Mouse (Mus musculus): ENCODE results near the gene Ybx2.
"Not testable (repeated sequence)": the region's sequence is repeated elsewhere in the genome, so short reads cannot be mapped to it uniquely, and the experiment has no call there.

Ybx2 gene

GRCm38 (mm10) chr11:69934681-69935080 lies 915 bp upstream of the Ybx2 start:
- DNase-seq (ENCODE audit: low spot score), result no peak

DNA sequence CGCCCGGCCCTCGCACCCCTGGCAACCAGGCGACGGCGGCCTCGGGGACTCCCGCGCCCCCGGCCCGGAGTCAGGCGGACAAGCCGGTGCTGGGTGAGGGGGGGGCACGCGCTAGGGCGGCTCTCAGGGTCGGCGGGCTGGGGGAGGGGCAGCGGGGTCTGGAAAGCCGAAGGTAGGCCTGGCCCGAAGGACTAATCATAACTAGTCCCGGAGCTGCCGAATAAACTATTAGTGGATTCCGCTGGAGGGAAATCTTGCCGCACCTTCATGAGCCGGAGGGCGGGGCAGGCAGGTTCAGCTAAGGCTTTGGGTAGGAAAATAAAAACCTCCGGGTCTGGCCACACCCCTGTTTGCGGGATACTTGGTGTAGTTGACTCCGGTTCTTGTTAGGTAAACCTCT lies 560 bp downstream of the Ybx2 start:
- no peak for DNase-seq (ENCODE audit: low spot score)

DNA sequence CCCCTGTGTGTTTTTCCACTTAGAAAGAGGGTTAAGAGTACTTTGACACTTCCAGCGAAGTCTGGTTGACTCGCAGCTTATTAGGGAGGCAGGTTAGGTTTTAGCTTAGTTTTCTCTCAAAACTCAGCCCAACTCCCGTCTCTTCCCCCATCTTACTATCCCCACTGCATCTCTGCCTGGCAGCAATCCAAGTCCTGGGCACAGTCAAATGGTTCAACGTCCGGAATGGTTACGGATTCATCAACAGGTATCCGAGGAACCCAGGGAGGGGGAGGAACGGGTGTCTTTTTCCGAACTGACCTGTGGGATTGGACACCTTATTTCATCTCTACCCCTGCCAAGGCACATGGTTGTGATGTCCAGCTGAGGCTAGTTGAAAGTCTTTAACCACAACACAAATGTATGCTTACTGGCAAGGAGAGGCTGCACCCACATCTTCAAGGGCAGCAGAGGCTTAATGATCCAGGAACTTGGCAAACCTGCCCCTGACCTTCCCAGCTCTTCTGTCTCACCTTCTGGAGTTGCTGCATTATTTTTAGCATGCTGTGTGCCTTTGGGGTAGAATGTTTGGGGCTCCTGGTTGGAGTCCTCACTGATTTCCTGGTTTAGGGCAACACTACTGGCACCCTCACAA lies 1.2 kb downstream of the Ybx2 start:
- no peak for DNase-seq (ENCODE audit: low spot score)

DNA sequence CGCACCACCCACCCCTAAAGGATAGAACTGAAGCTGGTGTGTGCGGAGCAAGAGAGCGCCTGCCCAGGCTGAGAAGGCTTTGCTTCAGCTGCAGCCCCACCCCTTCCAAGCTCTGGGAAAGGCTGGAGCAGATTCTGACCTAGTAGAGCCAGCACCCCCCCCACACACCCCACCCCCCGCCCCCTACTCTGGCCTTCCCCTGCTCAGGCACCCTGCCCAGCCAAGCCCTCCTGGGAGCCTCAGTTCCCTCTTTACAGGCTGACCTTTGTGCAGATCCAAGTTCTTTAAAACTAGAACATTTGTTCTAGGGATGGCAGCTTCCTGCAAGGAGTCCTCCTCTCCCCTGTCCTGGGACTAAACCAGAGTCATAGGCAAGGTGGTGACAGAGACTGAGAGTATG lies 1.8 kb downstream of the Ybx2 start:
- no peak for DNase-seq (ENCODE audit: low spot score)

DNA sequence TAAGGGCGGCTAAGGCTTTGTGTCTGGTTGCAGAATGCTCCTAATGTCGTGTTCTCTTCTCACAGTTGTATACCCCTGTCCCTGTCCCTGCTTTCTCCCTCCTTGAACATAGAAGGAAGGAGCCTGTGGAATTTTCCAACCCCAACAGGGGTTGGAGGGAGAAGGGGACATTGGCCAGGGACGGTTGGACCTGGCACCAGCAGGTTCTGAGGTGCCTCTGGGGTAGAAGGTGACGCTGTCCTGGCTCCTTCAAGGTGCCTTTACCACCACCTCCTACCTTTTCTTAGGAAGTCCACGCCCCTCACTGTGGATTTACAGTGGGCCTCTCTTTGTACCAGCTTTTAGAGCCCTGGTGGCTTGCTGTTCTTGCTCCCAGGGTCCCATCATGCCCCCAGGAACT lies 2.2 kb downstream of the Ybx2 start:
- no peak for DNase-seq (ENCODE audit: low spot score)

- DNase-seq (ENCODE audit: low spot score), result no peak
Observed at GRCm38 (mm10) chr11:69938401-69938979, 2.9 kb downstream of the Ybx2 start.

DNA sequence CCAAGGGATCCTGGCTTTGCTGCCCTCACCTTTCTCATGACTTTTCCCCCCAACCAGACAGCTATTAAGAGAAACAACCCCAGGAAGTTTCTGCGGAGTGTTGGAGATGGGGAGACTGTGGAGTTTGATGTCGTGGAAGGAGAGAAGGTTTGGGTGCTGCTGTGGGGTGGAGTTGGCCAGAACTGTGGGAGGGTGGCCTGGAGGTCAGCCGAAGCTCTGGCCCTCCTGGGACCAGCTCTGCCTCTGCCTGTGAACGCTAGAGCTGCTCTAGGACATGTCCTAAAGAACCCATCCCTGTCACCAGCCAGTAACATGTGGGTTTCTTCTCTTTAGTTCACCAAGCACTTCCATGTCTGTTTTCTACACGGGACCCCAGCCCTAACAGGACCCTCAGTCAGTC lies 3.6 kb downstream of the Ybx2 start:
- DNase-seq (ENCODE audit: low spot score), result no peak

GRCm38 (mm10) chr11:69939731-69940130 lies 4.1 kb downstream of the Ybx2 start:
- DNase-seq (ENCODE audit: low spot score), result no peak

- DNase-seq (ENCODE audit: low spot score), result no peak
Observed at GRCm38 (mm10) chr11:69940962-69941361, 5.4 kb downstream of the Ybx2 start.

DNA sequence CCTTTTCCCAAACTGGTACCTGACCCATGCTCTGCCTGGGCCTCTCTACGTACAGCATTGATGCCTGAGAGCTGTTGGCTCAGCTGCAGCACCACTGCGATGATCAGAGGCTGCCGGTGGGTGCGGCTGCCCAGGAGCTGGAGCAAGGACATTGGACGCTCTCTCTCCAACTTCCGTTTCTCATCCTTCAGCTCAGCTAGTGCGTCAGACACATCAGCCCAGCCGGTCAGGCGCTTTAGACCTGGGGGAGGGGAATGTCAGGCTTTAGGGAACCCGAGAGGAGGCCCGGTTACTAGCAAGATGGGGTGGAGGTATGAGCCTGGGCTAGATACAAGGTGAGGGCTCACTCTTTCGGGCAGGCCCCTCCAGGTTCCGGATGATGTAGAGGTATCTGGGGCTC lies 9.6 kb downstream of the Ybx2 start:
- no peak for DNase-seq (ENCODE audit: low spot score)

DNA sequence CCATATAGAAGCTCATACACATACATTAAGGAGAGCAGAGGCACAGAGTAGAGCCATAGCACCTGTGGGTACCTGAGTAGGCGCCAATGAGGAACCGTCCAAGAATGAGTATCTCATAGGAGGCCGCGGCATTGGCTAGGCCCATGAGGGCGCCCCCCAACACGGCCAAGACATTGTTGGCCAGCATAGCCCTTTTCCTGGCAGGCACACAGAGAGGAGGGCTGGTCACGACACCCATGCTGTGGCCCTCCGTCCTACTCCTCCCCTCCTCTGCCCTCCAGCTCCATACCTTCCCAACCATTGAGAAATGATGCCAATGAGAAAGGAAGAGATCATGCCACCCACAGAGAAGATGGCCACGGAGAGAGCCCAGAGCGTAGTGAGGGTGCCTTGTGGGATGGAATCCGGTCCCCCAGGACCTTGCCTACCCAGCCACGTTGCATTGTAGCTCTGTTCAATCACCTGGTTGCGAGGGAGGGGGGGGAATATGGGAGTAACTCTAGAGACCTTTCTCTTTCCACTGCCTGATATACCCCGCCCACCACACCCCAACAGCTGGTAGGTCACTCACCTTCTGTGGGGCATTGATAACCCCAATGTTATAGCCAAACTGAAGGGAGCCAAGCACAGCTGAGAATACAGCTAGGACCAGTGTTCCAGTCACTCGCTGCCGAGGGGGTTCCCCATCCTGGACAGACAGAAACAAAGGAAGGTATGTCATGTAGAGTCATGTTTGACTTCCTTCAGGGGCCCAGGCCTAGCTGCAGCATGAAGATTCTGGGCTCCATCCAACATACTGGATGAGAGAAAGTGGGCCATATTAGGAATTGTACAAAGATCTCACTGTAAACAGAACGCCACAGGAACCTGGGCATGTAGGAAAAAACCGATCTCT lies 10.6 kb downstream of the Ybx2 start:
- DNase-seq (ENCODE audit: low spot score), result no peak

DNA sequence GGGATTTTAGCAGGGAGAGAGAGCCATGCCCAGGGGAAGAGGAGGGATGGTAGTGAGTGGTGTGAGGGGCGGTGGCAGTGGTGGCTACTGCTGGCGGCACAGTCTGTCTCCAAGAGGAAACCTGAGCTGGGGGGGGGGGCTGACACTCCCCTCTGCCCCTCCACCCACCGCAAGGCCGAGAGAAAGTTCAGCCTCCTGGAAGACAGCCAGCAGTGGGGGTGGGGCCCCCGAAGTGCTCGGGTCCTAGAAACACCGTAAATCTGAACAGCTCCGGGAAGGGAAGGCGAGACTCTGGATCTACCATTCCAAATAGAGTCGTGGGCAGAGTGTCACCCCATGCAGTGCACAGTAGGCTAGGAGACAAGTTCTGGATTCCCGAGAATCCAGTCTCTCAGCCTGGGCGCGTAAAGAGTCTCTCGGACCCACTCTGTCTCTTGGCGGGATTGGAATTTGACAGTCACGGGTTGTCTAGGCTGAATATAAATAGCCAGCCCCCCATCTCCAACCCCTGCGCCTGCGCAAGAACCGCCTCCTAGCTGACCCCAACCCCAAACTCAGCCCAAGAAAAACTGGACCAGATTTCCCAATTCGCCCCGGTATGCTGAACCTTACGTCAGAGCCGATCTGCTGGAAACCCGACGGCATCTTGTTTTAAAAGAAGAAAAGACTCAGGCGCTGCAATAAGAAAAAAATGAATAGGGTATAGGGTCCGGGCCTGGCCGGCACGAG lies 11.9 kb downstream of the Ybx2 start:
- DNase-seq (ENCODE audit: low spot score), result no peak

DNA sequence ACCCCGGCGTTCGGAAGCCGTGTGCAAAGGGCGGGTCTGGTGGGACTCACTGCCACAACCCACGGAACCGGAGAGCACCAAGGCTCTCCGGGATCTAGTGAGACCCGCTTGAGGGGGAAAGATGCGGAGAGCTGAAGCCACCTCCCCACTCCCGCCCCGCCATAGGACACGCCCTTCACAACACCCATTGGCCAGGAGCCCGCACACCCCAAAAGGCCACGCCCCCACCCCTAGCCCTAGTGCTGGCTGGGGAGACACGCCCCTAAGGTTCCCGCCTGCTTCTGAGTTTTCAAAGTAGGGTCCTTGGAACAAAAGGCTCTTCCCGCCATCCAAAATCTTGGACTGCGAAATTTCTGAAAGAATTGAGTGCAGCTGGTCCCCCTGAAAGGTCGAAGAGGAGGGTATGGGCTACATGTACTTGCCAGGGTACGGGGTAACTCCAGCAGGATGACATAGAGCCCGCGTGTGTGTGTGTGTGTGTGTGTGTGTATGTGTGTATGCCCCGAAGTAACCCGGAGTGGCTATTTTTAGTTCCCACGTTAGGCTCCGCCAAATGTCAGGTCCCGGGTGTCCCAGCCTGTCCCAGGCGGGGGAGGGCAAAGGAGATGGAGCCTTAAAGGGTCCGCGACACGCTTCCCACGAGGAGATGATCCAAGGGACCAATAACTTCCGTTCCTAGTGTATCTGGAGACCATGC lies 12.6 kb downstream of the Ybx2 start, which contains the start of gene Slc2a4:
Gene Slc2a4, minus strand, starts transcription at position 123 of the 697 bp plus-strand sequence.
- peak; percentile 91 for DNase-seq (ENCODE audit: low spot score)

- peak; percentile 89 for DNase-seq (ENCODE audit: low spot score)
Observed at GRCm38 (mm10) chr11:69948763-69949150, 13.2 kb downstream of the Ybx2 start.

- DNase-seq (ENCODE audit: low spot score), result no peak
Observed at GRCm38 (mm10) chr11:69950807-69951459, 15.3 kb downstream of the Ybx2 start.

GRCm38 (mm10) chr11:69952274-69952673 lies 16.7 kb downstream of the Ybx2 start:
- DNase-seq (ENCODE audit: low spot score), result no peak

DNA sequence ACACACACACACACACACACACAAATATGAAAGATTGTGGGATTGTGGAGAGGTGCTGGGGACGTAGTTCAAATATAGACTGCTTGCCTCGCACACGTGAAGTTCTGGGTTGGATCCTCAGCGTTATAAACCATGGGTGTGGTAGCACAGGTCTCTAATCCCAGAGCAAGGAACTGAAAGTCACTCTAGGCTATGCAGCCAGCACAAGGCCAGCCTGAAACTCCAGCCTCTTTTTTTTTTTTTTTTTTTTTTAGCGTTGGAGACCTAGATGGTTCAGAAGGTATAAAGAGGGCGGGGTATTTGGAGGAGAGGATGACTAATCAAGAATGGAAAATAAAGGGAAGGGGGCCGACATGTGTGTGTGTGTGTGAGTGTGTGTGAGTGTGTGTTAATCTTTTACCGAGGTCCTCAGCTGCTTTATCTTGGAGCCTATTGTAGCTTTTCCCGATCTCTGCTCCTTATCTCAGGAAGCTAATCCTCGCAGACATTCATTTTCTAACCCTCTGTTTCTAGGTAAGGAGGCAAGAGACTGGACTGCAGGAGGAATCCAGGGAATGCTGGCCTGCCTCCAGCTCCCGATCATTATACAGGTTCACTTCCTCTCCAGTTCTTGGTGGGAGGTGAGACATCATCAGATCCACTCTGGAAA lies 17.8 kb downstream of the Ybx2 start:
- no peak for DNase-seq (ENCODE audit: low spot score)

- DNase-seq (ENCODE audit: low spot score), result not testable (repeated sequence)
Observed at GRCm38 (mm10) chr11:69955618-69956017, 20.0 kb downstream of the Ybx2 start.

DNA sequence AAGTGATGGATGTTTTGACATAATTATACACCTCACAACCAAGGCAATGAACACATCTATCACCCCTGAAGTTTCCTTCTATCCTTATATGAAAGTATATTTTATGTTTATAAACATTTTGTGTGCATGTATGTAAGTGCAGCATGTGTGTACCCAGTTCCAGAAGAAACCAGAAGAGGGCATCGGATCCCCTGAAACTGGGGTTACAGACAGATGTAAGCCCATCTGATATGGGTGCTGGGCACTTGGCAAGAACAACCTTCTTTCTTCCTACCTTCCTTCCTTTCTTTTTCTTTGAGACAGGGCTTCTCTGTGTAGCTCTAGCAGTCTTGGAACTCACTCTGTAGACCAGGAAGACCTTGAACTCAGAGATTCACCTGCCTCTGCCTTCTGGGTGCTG lies 20.6 kb downstream of the Ybx2 start:
- DNase-seq (ENCODE audit: low spot score), result no peak

- no peak for DNase-seq (ENCODE audit: low spot score)
Observed at GRCm38 (mm10) chr11:69960616-69961015, 25.0 kb downstream of the Ybx2 start.

GRCm38 (mm10) chr11:69961841-69962240 lies 26.2 kb downstream of the Ybx2 start:
- no peak for DNase-seq (ENCODE audit: low spot score)
